Mouse (Mus musculus): ENCODE measurements around the gene Gcnt3. TPM values are rescaled to one million over a fixed set of nuclear protein-coding genes. Genes with fewer than 3 reads are reported as not detected.

Gene Gcnt3
- polyA plus RNA-seq, 1 experiment, result 0.11 TPM

DNA sequence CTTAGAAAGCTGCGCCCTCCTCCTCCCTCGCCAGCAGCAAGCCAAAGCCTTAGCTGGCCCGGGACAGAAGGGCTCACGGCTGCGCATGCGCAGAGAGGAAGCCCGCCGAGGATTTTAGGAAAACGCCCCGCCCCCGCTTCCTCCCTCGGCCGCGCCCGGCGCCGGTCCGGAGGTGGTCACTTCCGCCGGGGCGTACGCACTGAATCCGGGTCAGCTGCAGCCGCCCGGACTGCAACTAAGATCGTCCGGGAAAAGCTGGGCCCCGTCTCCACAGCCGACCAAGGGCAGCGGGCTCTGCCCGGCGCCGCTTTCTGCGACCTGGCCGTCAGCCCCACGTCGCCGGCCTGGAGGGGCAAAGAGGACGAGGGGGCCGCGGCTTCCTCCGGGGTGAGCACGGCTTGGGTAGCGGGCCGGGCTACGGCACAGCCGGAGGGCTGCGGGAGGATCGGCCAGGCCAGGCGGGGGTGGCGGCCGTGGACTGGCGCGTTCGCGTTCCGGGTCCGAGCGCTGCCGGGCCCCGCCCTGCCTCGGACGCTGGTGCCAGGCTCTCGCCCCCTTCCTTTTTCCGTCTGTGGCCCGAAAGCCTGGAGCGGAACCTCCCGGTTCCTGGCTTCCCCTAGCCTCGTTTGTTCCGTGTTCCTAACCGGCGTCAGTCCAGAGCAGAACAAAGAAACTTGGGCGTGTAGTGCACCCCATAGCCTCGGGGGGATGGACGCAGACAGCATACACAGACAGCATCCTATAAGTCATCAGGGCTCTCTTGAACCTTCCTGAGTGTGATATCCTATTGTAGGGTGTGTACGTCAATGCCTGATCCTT, 48.4 kb downstream of the Gcnt3 start, which contains the start of gene Bnip2:
TSS of gene Bnip2 (plus strand) at position 164 of the 819 bp plus-strand sequence.
- Histone ChIP-seq H3K36me3 (ENCODE audit: control insufficient read depth, insufficient read depth) (peaks cover 11% of the 10 kb centered on the region), H3K79me2 (ENCODE audit: control insufficient read depth, insufficient read depth) (peaks cover 52% of the 10 kb centered on the region), H3K79me3 (ENCODE audit: low read depth) (peaks cover 43% of the 10 kb centered on the region), H3ac (ENCODE audit: control insufficient read depth, insufficient read length, low read depth) (peak within 1 kb of the TSS; percentile 90), H3K27me3 (ENCODE audit: control insufficient read depth, insufficient read depth, insufficient read length) (no peaks in the 10 kb centered on the region), H3K4me3 (ENCODE audit: insufficient read depth, poor library complexity, severe bottlenecking) (peak within 1 kb of the TSS; percentile 81)
- no peak for TF ChIP-seq MAX (IDR thresholded peaks at IDR 0.05)
- no peak for TF ChIP-seq CEBPB (IDR thresholded peaks at IDR 0.05; ENCODE audit: low read depth)
- TF ChIP-seq MYOD1 (IDR thresholded peaks at IDR 0.05; ENCODE audit: control insufficient read depth, insufficient read length, low read depth), result no peak
- no peak for TF ChIP-seq MYOG (IDR thresholded peaks at IDR 0.05; ENCODE audit: control insufficient read depth, extremely low read depth, insufficient read length)
- no peak for TF ChIP-seq USF1 (IDR thresholded peaks at IDR 0.05; ENCODE audit: low read depth)
- TF ChIP-seq FOSL1 (IDR thresholded peaks at IDR 0.05; ENCODE audit: insufficient read depth, low read length, poor library complexity, severe bottlenecking), result no peak
- no peak for TF ChIP-seq CTCF (IDR thresholded peaks at IDR 0.05; ENCODE audit: control insufficient read depth, insufficient read depth, insufficient read length)

DNA sequence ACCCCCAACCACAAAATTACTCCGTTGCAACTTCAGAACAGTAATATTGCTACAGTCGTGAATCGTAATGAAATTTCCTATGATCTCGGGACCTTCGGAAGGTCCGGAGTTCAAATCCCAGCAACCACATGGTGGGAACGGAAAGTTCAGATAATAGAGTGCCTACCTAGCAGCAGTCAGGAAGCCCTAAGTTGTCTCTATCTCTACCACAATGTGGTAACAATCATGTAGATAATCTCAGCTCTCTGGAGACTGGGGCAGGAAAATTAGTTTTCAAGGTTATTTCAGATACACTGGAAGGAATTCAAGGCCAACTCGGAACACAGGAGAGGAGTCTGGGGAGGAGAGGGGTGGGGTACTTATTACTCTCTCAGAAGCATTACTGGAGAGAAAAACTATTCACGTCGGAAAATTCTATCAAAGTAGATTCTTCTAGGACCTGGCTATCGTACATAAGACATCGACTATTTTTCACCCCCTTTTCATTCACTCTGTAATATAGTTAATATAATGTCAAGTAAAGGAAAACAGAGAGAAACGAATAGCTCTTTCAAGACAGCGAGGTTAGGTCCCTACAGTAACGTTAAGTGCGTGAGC, 49.1 kb downstream of the Gcnt3 start:
- H3K79me3 ChIP-seq (ENCODE audit: low read depth), result peaks cover 41% of the 10 kb centered on the region
- peaks cover 45% of the 10 kb centered on the region for H3K79me2 ChIP-seq (ENCODE audit: control insufficient read depth, insufficient read depth)
- TF ChIP-seq CTCF (IDR thresholded peaks at IDR 0.05; ENCODE audit: control insufficient read depth, insufficient read depth, insufficient read length) (no peak), MYOD1 (IDR thresholded peaks at IDR 0.05; ENCODE audit: control insufficient read depth, insufficient read length, low read depth) (no peak), FOSL1 (IDR thresholded peaks at IDR 0.05; ENCODE audit: insufficient read depth, low read length, poor library complexity, severe bottlenecking) (no peak), USF1 (IDR thresholded peaks at IDR 0.05; ENCODE audit: low read depth) (no peak), CEBPB (IDR thresholded peaks at IDR 0.05; ENCODE audit: low read depth) (no peak), MAX (IDR thresholded peaks at IDR 0.05) (no peak), MYOG (IDR thresholded peaks at IDR 0.05; ENCODE audit: control insufficient read depth, extremely low read depth, insufficient read length) (no peak)
- H3K4me3 ChIP-seq (ENCODE audit: insufficient read depth, poor library complexity, severe bottlenecking), result no peak overlapping the region
- H3ac ChIP-seq (ENCODE audit: control insufficient read depth, insufficient read length, low read depth), result peak overlapping the region; percentile 45
- no peaks in the 10 kb centered on the region for H3K27me3 ChIP-seq (ENCODE audit: control insufficient read depth, insufficient read depth, insufficient read length)
- peaks cover 11% of the 10 kb centered on the region for H3K36me3 ChIP-seq (ENCODE audit: control insufficient read depth, insufficient read depth)

DNA sequence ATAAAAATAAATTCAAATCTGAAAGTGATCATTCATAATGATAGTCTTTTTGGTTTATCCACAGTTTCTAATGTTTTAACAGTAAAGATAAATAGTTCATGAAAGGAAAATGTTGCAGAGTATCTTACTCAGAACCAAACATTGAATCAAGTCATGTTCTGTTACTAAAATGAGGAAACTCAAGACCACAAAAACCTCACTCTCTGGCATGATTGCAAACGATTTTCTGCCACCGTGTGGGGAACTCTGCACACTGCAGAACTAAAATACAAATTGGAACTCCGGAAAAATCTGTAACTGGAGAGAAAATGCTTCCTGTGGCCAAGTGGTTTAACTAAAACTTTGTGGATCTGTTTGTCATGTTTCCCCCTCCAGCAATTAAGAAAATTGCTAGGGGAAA, 50.3 kb downstream of the Gcnt3 start:
- peaks cover 11% of the 10 kb centered on the region for H3K36me3 ChIP-seq (ENCODE audit: control insufficient read depth, insufficient read depth)
- H3K4me3 ChIP-seq (ENCODE audit: insufficient read depth, poor library complexity, severe bottlenecking), result no peak overlapping the region
- peak; percentile 8 for TF ChIP-seq CTCF (IDR thresholded peaks at IDR 0.05; ENCODE audit: control insufficient read depth, insufficient read depth, insufficient read length)
- no peak for TF ChIP-seq FOSL1 (IDR thresholded peaks at IDR 0.05; ENCODE audit: insufficient read depth, low read length, poor library complexity, severe bottlenecking)
- TF ChIP-seq CEBPB (IDR thresholded peaks at IDR 0.05; ENCODE audit: low read depth), result peak; percentile 14
- H3K79me3 ChIP-seq (ENCODE audit: low read depth), result peaks cover 29% of the 10 kb centered on the region
- no peak overlapping the region for H3ac ChIP-seq (ENCODE audit: control insufficient read depth, insufficient read length, low read depth)
- H3K27me3 ChIP-seq (ENCODE audit: control insufficient read depth, insufficient read depth, insufficient read length), result peaks cover 3% of the 10 kb centered on the region
- H3K79me2 ChIP-seq (ENCODE audit: control insufficient read depth, insufficient read depth), result peaks cover 32% of the 10 kb centered on the region

DNA sequence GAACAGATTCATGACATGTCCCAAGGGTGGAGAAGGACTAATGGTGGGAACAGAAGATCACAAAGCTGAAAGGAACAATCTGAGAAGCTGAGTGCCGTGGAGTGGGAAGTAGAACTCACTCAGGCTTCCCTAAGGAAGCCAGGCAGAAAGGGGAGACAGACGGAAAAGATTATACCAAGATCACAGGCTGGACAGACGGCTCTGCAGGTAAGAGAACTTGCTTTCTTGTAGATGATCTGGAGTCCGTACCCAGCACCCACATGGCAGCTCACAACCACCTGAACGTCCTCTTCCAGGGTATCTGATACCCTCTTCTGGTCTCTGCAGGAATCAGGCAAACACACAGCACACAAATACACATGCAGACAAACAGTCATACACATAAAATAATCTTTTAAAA, 51.3 kb downstream of the Gcnt3 start:
- TF ChIP-seq CTCF (IDR thresholded peaks at IDR 0.05; ENCODE audit: control insufficient read depth, insufficient read depth, insufficient read length), result no peak
- no peak for TF ChIP-seq MAX (IDR thresholded peaks at IDR 0.05)
- no peak for TF ChIP-seq USF1 (IDR thresholded peaks at IDR 0.05; ENCODE audit: low read depth)
- no peak for TF ChIP-seq FOSL1 (IDR thresholded peaks at IDR 0.05; ENCODE audit: insufficient read depth, low read length, poor library complexity, severe bottlenecking)
- TF ChIP-seq MYOD1 (IDR thresholded peaks at IDR 0.05; ENCODE audit: control insufficient read depth, insufficient read length, low read depth), result no peak
- TF ChIP-seq CEBPB (IDR thresholded peaks at IDR 0.05; ENCODE audit: low read depth), result no peak
- no peak for TF ChIP-seq MYOG (IDR thresholded peaks at IDR 0.05; ENCODE audit: control insufficient read depth, extremely low read depth, insufficient read length)
- peaks cover 19% of the 10 kb centered on the region for H3K79me3 ChIP-seq (ENCODE audit: low read depth)
- no peak overlapping the region for H3ac ChIP-seq (ENCODE audit: control insufficient read depth, insufficient read length, low read depth)
- peaks cover 22% of the 10 kb centered on the region for H3K79me2 ChIP-seq (ENCODE audit: control insufficient read depth, insufficient read depth)
- no peak overlapping the region for H3K4me3 ChIP-seq (ENCODE audit: insufficient read depth, poor library complexity, severe bottlenecking)
- H3K27me3 ChIP-seq (ENCODE audit: control insufficient read depth, insufficient read depth, insufficient read length), result peaks cover 9% of the 10 kb centered on the region
- peaks cover 4% of the 10 kb centered on the region for H3K36me3 ChIP-seq (ENCODE audit: control insufficient read depth, insufficient read depth)

DNA sequence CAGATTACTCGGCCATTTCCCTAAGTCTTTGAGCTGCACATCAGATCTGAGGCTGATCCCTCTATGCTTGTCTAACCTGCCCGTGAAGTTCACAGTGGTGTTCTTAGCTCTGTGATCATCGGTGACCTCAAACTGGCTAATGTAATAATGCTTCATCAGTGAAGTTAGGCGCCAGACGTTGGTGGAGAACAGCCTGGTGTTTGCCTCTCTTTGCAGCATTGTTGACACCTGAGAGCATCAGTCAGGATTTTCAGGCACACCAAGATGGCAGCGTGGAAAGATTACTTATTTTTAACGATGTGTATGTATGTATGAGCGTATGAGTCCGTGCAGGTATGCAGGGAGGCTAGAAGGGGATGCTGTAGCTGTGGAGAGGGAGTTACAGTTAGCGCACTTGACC, 51.8 kb downstream of the Gcnt3 start:
- TF ChIP-seq MAX (IDR thresholded peaks at IDR 0.05) (no peak), MYOG (IDR thresholded peaks at IDR 0.05; ENCODE audit: control insufficient read depth, extremely low read depth, insufficient read length) (no peak), MYOD1 (IDR thresholded peaks at IDR 0.05; ENCODE audit: control insufficient read depth, insufficient read length, low read depth) (no peak), FOSL1 (IDR thresholded peaks at IDR 0.05; ENCODE audit: insufficient read depth, low read length, poor library complexity, severe bottlenecking) (no peak), CEBPB (IDR thresholded peaks at IDR 0.05; ENCODE audit: low read depth) (no peak), USF1 (IDR thresholded peaks at IDR 0.05; ENCODE audit: low read depth) (no peak), CTCF (IDR thresholded peaks at IDR 0.05; ENCODE audit: control insufficient read depth, insufficient read depth, insufficient read length) (no peak)
- peaks cover 17% of the 10 kb centered on the region for H3K79me2 ChIP-seq (ENCODE audit: control insufficient read depth, insufficient read depth)
- H3K27me3 ChIP-seq (ENCODE audit: control insufficient read depth, insufficient read depth, insufficient read length), result peaks cover 14% of the 10 kb centered on the region
- H3K4me3 ChIP-seq (ENCODE audit: insufficient read depth, poor library complexity, severe bottlenecking), result no peak overlapping the region
- H3K36me3 ChIP-seq (ENCODE audit: control insufficient read depth, insufficient read depth), result no peaks in the 10 kb centered on the region
- peaks cover 14% of the 10 kb centered on the region for H3K79me3 ChIP-seq (ENCODE audit: low read depth)
- H3ac ChIP-seq (ENCODE audit: control insufficient read depth, insufficient read length, low read depth), result no peak overlapping the region

Measured in C2C12 (cell line).